Mouse (Mus musculus): ENCODE measurements around the gene Tinf2.
A peak's percentile ranks its signal among the peaks of the same experiment; 100 is the strongest.

Gene Tinf2

DNA sequence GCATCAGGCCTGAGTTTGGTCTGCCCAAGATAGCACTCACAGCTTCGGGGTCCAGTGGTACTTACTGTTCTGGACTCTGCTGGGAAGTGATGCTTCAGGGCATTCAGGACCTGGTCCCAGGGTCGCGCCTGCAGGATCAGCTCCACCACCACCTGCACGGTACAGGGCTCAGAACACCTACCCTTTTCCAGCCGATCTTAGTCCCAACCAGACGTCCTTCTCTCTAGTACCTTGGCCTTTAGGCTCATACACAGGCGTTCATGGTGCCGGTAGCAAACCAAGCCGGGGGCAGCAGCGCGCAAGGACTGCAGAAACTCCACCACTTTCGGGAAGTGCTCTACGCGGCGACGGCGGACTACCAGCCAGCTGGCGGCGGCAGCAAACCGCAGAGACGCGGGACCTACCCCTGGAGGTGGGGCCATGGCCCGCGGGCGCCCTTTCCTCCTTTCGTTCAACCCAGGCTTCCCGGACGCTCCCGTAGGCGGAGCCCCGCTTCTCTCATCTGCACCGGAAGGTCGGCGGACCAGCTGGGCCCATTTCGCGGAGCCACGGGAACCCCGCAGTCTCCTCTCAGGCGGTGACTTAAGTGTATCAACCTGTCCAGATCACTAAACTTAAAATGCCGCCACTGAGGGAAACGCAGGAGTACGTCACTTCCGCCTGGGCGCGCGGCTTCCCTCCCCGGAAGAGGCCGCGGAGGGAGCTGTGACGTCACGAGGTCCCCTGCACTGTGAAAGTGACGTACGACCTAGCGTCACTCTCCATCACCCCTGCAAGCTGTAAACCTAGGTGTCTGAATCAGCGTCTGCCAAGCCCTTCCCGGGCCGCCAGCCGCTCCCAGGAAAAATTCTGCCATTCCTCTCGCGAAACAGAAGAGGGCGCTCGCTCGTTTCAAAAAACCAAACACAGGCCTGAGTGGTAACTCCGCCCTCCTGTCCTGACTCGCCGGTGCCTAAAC is at the start of gene Tinf2:
Tinf2 (minus strand) TSS at position 661 of the 958 bp plus-strand sequence.
- peak; percentile 94 to 97 for DNase-seq (ENCODE audit: low spot score in 2 of 2)

DNA sequence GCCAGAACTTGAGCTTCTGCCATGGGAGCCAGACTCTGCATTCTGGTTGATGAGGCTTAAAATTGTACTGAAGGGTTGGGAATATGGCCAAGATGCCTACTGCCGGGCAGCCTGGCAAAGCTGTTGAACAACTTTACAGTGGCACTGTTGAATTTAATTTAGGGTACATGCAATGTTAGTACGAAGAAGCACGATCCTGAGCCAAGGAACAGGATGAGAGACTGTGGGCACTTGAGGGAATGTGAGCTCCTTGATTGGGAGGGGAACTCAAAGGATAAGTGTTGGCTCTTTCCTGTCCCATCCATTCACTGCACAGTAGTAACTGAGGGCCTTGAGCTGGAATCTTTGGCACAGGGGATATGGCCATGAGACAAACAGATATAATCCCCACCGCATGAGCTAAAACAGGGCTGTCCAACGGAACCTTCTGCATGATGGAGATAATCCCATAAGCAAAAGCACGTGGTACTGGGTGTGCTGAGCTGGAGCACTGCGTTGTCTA is 49.0 kb upstream of the Tinf2 start:
- peak in 1 of 2 experiments; percentile 21 for DNase-seq (ENCODE audit: low spot score in 2 of 2)

DNA sequence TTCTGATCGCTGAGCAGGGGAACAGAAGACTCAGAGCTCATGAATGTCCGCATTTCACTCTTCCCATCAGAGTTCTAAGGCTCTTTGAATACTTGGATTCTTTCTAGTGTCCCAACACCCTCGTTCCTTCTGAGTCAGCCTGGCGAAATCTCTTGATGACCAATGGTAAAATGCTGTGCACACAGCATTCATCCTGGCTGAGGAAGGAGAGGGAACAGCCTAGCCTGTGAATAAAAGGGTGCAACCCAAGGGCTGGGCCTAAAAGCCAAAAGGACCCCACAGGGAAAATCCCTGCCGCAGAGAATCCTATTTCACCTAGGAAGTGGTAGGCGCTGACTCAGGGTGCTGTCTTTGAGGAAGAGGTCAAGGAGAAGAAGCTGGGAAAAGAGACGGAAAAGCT is 48.5 kb upstream of the Tinf2 start:
- DNase-seq (ENCODE audit: low spot score in 2 of 2) = no peak

DNA sequence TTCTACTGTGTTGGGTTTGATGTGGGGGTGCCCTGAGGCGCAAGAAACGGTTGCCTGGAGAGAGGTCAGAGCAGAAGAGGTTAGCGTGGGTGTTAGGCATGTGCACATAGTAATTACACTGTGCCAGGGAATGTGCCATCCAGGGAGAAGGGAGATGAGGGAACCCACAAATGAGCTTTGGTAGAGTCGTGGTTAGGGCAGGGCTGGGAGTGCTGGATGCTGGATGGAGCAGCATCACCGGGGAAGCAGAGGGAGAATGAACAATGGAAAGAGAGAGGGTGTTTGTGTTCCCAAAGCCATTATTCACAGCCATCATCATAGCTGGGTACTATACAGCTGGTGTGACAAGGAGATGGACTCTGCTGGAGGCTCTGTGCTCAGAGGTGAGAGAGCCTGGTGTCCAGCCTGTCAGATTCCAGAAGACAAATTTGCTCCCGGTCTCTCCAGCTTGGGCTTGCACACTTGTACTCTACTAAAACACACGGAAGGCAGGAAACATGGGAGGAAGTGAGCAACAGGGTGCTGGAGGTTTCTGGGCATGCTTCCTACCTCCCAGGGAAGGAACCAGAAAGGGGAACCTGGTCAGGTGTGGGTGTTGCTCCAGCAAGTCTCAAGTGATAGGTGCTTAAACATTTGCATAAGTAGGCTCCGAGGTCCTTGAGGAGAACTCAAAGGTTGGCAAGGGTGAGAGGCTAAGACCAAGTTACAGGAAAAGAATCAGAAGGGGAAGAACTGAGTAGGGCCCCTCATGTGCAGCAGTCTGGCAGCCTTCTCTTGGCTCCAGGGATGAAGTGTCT is 46.5 kb upstream of the Tinf2 start:
- no peak for DNase-seq (ENCODE audit: low spot score in 2 of 2)

DNA sequence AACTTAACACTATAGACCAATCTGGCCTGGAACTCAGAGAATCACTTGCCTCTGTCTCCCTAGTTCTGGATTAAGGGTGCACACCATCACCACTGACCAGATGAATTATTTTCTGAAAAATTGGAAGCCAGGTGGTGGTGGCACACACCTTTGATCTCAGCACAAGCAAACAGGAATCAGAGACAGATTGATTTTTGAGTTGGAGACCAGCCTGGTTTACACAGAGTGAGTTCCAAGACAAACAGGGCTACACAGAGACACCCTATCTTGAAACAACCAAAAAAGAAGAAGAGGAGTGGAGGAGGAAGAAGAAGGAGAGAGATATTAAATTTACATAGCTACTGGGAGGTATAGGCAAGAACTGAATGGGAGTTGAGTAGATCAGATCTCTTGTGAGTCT is 44.6 kb upstream of the Tinf2 start:
- no peak for DNase-seq (ENCODE audit: low spot score in 2 of 2)

DNA sequence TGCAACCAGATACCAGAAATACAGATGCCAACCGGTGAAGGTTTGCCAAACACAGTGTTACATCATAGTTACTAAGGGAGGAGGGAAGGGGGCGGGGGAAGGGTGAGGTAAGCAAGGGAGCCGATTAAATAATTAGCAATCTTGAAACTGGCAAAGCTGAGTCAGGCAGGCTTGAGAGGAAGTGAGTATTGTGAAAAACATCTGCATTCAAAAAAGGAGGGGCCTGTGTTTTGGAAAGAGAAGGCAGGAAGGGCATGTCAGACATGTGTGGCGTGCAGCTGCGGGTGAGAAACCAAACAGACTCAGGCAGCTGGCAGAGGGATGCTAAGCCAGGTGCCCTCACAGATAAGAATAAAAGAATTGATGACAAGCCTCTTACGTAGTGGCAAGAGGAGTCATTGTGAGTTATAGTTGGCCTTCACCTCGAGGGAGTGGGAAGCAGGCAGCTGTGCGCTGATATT is 42.8 kb upstream of the Tinf2 start:
- no peak for DNase-seq (ENCODE audit: low spot score in 2 of 2)

DNA sequence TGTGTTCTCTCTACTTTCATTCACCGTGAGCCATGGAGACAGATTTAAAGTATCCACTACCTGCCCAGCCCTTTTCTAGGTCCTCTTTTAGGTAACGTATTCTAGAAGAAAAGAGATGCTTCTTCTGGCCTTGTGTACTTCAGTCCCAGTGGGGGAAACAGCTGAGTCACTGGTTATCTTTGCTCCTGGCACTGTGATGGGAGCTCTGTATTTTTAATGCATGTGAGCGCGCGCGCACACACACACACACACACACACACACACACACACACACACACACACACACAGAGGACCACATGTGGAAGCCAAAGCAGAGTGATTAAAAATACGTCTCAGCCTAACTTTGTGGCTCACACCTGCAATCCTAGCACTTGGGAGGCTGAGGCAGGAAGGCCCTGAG is 41.8 kb upstream of the Tinf2 start:
- DNase-seq (ENCODE audit: low spot score in 2 of 2) = no peak

DNA sequence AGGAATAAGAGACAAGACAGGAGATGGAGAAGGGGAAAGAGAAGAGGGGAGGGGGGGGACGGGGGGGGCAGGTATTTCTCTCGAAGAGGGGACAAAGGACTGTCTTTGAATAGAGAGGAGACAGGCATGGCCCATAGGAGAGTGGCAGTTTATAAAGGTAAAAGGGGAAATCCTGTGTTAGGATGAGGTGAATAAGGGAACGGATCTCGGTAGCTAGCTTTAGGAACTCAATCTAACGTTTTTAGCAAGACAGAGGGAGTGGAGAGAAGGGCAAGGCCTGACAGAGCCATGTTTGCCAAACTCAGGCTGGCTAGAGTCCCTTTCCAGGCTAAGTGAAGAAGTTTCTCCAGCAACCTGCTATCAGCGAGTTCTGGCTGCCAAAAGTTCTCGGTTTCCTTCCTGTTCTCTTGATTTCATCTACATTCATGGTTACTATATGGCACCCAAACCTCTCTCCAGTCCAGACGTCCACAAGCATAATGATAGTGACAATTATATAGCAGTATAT is 40.9 kb upstream of the Tinf2 start:
- DNase-seq (ENCODE audit: low spot score in 2 of 2) = no peak

DNA sequence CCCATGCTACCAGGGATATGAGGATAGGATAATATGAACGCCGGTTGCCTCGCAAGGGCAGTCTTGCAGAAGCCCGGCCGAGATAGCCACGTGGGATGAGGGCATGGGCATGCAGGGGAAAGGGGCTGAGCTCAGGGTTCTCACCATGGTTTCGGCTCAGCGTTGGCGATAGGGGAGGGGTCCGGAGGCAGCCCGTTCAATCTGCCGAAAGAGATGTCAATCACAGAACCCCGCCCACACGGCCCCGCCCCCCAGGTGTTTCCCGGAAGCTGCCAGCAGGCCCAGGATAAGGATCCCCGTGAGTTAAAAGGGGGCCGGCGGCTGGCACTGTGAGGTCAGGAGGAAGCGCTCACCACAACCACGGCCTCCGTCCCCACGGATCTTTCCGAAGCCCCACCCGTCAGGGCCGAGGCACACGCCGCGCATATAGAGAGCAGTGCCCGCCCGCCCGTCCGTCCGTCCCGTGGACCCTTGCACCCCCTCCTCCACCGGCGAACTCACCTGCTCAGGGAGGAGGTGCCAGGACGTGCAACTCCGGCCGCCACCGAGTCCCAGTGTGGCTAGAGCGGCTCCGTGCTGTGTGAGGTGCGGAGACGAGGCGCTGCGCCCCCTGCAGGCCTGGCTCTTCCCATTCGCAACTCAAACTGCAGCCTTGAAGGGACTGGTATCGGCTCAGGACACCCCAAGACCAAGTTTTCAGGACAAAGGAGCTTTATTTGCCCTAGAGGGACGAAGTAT is 40.2 kb upstream of the Tinf2 start, which contains the start of gene Rabggta:
Rabggta (minus strand) TSS at position 564 of the 738 bp plus-strand sequence.
- DNase-seq (ENCODE audit: low spot score in 2 of 2) = peak; percentile 90 to 93

DNA sequence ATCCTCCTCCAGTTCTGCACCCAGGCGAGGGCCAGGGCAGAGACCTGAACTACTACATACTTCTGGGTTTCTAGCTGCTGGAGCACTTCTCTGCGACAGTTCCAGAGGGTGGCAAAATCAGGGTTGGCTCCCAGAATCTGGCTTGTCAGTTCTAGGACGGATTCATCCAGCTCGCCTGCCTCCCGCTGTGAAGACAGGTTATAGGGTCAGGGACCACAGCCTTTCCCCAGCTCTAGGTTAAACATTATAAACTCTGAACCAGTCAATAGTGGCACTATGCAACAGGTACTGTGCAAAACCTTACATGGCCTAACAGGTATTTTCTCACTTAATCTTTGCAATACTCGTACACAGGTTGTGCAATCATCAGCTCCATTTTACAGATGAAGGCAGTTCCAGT is 39.5 kb upstream of the Tinf2 start:
- no peak for DNase-seq (ENCODE audit: low spot score in 2 of 2)

DNA sequence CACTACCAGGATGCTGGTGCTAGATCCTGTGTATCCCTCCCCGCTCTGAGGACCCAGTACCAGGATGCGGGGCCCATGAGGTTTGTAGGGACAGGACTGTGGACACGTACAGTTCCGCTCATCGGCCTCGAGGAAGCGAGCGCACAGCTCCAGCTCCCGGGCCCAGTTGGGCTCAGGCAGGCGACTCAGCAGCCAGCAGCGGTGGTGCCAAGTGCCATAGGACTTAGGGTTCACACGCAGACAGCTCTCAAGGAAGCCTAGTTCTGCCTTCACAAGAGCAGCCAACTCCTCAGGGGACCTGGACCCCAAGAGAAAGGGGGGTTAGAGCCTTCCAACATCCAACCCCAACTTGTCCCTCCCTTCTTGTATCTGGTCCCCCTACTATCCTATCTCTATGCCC is 39.0 kb upstream of the Tinf2 start:
- no peak for DNase-seq (ENCODE audit: low spot score in 2 of 2)

DNA sequence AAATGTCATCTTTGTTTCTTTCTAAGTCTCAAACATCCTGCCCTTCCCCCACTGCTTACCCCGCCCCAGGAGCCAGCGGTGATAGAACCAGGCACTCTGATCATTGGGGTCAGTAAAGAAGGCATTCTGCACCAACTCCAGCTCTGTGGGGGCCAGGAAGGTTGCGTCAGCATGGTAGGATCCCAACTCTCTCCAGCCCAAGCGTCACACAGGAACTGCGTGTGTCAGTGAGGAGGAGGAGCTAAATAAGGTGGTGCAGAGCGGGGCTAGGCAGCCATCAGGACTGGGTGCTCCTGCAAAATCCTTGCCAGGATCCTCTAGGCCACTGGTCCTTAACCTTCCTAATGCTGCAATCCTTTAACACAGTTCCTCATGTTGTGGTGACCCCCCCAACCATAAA is 38.1 kb upstream of the Tinf2 start:
- DNase-seq (ENCODE audit: low spot score in 2 of 2) = no peak

DNA sequence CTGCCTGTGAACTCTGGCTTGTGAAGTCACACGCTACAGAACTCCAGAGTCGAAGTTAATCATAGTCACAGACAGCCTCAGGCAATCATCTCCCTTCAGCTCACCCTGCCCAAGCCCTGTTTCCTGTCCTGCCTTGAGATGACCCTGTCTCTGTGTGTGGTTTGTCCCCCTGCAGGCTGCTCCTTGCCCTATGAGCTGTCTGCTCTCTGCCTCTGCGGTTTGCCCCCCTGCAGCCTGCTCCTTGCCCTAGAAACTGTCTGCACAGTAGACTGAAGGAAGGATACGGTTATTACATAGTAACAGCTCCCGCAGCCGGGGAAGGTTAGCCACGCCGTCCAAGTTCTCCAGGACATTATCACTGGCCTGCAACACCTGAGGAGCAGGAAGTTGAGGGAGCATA is 35.3 kb upstream of the Tinf2 start:
- no peak for DNase-seq (ENCODE audit: low spot score in 2 of 2)

DNA sequence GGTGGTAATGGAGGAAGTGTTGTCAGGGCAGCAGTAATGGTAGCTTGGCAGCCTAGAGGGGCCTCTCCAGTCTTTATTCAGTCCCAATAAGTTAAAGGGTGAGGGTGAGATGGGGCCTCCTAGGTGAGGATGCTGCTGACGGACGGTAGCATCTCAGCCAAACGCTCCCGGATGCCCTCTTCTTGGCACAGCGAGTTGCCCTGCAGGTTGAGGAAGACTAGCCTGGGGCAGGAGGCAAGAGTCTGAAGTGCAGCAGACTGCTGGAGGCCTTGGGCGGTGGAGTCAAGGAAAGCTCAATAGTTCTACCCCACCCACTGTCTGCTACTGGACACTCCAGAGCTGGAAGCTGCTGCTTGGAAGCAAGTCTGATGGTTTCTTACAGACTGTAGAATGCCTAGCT is 34.7 kb upstream of the Tinf2 start:
- DNase-seq (ENCODE audit: low spot score in 2 of 2) = no peak

DNA sequence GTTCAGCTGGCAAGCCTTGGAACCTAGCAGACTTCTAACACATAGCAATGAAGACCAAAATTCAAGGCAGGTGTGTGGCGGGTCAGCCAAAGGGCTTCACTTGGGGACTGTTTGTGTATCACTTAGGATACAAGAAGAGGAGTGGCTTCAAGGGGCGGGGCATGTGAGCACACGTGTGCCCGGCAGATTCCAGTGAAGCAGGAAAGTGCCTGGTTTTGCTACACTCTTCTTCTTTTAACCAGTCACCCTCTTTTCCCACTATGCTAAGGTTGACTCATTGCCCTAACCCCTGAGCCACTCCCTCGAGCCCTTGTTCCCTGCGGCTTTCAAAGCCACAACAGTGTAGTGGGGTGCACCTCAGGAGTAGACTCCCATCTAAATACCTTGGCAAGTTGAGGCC is 33.3 kb upstream of the Tinf2 start:
- no peak for DNase-seq (ENCODE audit: low spot score in 2 of 2)

DNA sequence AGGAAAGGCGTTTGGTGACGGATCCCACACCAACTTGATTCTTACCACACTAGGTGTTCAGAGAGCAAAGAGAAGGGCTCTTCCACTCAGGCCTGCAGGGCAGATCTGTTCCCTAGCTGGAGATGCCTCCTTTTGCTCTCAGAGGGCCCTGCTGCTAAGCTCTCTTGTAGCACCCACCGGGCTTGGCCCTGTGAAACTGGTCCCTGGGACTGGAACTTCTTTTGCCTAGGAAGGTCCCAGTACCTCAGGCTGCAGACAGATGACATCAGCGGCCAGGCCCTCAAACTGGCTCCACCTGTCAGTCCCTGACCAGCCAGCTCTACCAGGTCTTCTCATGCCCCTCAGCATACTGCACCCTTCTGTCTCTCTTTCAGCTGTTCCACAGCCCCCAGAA is 32.1 kb upstream of the Tinf2 start, which contains the start of gene Tgm1:
Tgm1 (minus strand) TSS at position 198 of the 394 bp plus-strand sequence.
- DNase-seq (ENCODE audit: low spot score in 2 of 2) = no peak

DNA sequence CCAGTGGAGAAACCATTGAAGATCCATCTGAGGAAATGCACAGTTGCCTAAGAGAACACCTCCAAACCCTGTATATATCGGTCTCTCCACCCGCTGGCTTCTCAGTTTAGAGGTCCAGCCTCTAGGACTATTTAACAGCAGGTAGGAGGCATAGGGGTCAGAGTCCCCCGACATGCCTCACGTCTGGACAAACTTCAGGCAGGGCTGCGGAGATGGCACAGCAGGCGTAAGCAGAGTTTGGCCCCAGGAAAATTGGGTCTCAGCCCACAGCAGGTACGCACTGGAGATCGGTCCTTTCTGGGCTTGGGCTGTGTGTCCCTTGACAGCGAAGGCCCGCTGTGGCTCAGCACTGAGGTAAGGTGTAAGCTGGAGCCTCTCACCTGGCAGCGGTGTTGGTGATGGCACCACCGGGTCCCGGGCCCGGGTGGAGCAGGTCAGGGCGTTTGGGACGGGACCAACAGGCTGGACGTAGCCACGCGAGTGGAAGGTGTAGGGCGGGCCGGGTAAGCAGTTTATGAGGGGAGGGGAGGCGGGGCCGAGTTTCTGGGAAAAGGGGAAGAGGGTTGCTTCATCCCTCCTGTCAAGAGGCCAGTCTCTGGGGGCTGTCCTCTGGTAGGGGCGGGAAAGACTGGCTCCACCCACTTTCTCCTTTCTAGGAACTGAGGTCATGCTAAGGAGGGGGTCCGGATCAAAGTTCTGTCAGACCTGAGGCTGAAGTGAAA is 31.5 kb upstream of the Tinf2 start:
- no peak for DNase-seq (ENCODE audit: low spot score in 2 of 2)

DNA sequence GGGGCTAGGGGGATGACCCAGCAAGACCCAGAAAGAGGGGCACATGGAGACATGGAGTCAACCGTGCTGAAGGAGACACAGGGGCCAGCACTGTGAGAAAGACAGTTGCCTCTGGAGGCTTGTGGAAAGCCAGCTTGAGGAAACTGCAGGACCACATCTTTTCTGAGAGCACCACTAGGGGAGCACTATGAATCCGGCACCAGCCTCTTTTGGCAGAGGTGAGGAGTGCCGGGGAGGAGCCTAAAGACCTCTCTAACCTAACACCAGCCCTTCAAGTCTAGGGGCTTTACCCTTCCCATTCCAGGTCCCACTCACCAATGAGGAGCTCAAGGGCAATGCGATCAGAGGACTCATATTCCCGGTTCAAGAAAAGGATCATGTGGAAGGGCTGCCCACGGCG is 30.2 kb upstream of the Tinf2 start:
- no peak for DNase-seq (ENCODE audit: low spot score in 2 of 2)

DNA sequence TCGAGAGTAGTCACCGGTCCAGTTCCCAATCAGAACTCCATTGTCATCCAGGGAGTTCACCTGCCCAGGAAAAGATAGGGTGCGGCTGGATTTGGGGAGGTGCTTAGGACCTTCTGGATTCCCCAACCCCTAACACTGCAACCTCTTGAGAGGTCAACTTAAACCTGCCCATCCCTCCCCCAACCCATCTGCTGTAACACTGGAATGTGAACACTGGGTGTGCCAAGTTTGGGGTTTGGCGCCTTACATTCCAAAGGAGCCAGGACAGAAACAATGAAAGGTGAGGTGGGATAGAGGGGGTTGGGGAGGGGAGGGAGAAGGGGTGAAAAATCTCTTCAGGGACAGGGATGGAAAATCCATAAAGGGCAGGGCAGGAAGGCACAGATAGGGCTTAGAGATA is 27.9 kb upstream of the Tinf2 start:
- DNase-seq (ENCODE audit: low spot score in 2 of 2) = no peak

DNA sequence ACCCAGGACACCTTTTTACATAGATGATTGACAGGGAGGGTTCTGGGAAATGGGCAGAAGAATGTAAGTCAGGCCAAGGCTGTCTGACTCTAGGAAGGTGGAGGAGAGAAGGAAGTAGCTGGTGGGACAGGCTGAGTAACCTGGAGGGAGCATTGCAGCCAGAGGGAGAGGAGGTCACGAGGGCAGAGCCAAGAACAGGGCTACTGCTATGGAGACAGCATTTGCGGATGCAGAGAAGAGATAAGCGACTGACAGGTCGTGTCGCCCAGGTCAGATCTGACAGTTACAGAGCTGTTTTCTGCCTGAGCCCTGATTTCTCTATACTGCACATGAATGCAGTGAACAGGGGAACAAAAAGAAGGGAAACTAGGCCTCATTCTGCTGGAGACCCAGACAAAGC is 25.8 kb upstream of the Tinf2 start:
- DNase-seq (ENCODE audit: low spot score in 2 of 2) = no peak
